In genomic region chr2:172105241-172105640, GRCm38 (mm10) we compare ENCODE assay signal across 11 mouse cellular contexts.
DNase-seq lines count a peak whose midpoint lies in the region; ATAC-seq lines count a peak whose summit lies in the region.
"Had no signal": no experiment of that assay in that cellular context is flagged by ENCODE, and none has a peak within 500 bp of the region (broad histone marks: within the 10 kb centered on the region; RNA-seq: fewer than 3 reads in every experiment).

No protein-coding gene starts in this region.

- no peak overlapping the region for H3K9ac ChIP-seq in hindbrain, embryonic 12.5 days
- no peak overlapping the region for H3K9ac ChIP-seq in hindbrain, embryonic 14.5 days
- H3K9ac ChIP-seq in midbrain, embryonic 14.5 days (replicated peaks; ENCODE audit: low read length): no peak overlapping the region
- H3K9ac ChIP-seq: embryonic facial prominence, embryonic 13.5 days; liver, embryonic 14.5 days had no signal

- no peak overlapping the region for H3K4me2 ChIP-seq in hindbrain, embryonic 12.5 days (replicated peaks)
- H3K4me2 ChIP-seq in hindbrain, embryonic 14.5 days (replicated peaks): no peak overlapping the region
- H3K4me2 ChIP-seq in midbrain, embryonic 14.5 days (ENCODE audit: low read length): no peak overlapping the region
- H3K4me2 ChIP-seq: embryonic facial prominence, embryonic 13.5 days had no signal

- peak; percentile 43; the same call in 1 of the 2 replicates for ATAC-seq in hindbrain, embryonic 12.5 days (ENCODE audit: low FRiP score)
- no peak for ATAC-seq in hindbrain, embryonic 14.5 days (ENCODE audit: low FRiP score)
- no peak for ATAC-seq in midbrain, embryonic 14.5 days (ENCODE audit: low FRiP score, low TSS enrichment)
- ATAC-seq: Patski had no signal

- 50% methylated on average over 10 of the region's 10 CpGs for WGBS in hindbrain, embryonic 12.5 days
- 51% methylated on average over 10 of the region's 10 CpGs for WGBS in hindbrain, embryonic 14.5 days
- 44% methylated on average over 10 of the region's 10 CpGs for WGBS in midbrain, embryonic 14.5 days

- H3K4me1 ChIP-seq in hindbrain, embryonic 12.5 days: peaks cover 6% of the 10 kb centered on the region; the same call in 1 of the 2 replicates
- 0 out of 2 replicates have a peak, but pooled peaks cover 7% of the 10 kb centered on the region for H3K4me1 ChIP-seq in hindbrain, embryonic 14.5 days (replicated peaks; ENCODE audit: control insufficient read depth, insufficient read depth, low read length)
- H3K4me1 ChIP-seq in midbrain, embryonic 14.5 days (ENCODE audit: control insufficient read depth, insufficient read depth, low read length): peaks cover 15% of the 10 kb centered on the region

- no peak overlapping the region for H3K4me3 ChIP-seq in hindbrain, embryonic 12.5 days
- no peak overlapping the region for H3K4me3 ChIP-seq in hindbrain, embryonic 14.5 days (replicated peaks; ENCODE audit: low read length)
- no peak overlapping the region for H3K4me3 ChIP-seq in midbrain, embryonic 14.5 days (replicated peaks; ENCODE audit: low read depth, low read length)
- H3K4me3 ChIP-seq: embryonic facial prominence, embryonic 13.5 days had no signal

- H3K9me3 ChIP-seq in hindbrain, embryonic 12.5 days (replicated peaks): no peaks in the 10 kb centered on the region
- H3K9me3 ChIP-seq in hindbrain, embryonic 14.5 days (ENCODE audit: control insufficient read depth, low read length): no peaks in the 10 kb centered on the region
- no peaks in the 10 kb centered on the region for H3K9me3 ChIP-seq in midbrain, embryonic 14.5 days (ENCODE audit: control insufficient read depth, low read length)
- H3K9me3 ChIP-seq: embryonic facial prominence, embryonic 13.5 days had no signal

- H3K27ac ChIP-seq in hindbrain, embryonic 12.5 days: no peak overlapping the region
- no peak overlapping the region for H3K27ac ChIP-seq in hindbrain, embryonic 14.5 days
- no peak overlapping the region for H3K27ac ChIP-seq in midbrain, embryonic 14.5 days (replicated peaks; ENCODE audit: low read depth, low read length)
- H3K27ac ChIP-seq: embryonic facial prominence, embryonic 13.5 days; liver, embryonic 14.5 days had no signal

- DNase-seq in hindbrain, embryonic 14.5 days (ENCODE audit: low spot score): no peak
- DNase-seq in cerebellum, adult 11 months: peak; percentile 12
- peak; percentile 40 for DNase-seq in embryo, embryonic 10.5 days (ENCODE audit: low spot score)
- peak; percentile 30 for DNase-seq in midbrain, embryonic 14.5 days
- no peak for DNase-seq in adrenal gland, adult 8-10 months
- no peak for DNase-seq in frontal cortex, adult 2 months (ENCODE audit: extremely low spot score in 1 of 2, low spot score in 1 of 2)
- DNase-seq in lung, postnatal 36 days: no peak

- no peaks in the 10 kb centered on the region for H3K36me3 ChIP-seq in hindbrain, embryonic 12.5 days
- no peaks in the 10 kb centered on the region for H3K36me3 ChIP-seq in hindbrain, embryonic 14.5 days (replicated peaks; ENCODE audit: control insufficient read depth, insufficient read depth)
- no peaks in the 10 kb centered on the region for H3K36me3 ChIP-seq in midbrain, embryonic 14.5 days (ENCODE audit: control insufficient read depth, insufficient read depth, low read length)
- H3K36me3 ChIP-seq: embryonic facial prominence, embryonic 13.5 days had no signal

- H3K27me3 ChIP-seq in hindbrain, embryonic 12.5 days: no peaks in the 10 kb centered on the region
- H3K27me3 ChIP-seq in hindbrain, embryonic 14.5 days (ENCODE audit: control insufficient read depth, insufficient read depth, low read length): no peaks in the 10 kb centered on the region
- no peaks in the 10 kb centered on the region for H3K27me3 ChIP-seq in midbrain, embryonic 14.5 days (ENCODE audit: control insufficient read depth, insufficient read depth, low read length)
- H3K27me3 ChIP-seq: embryonic facial prominence, embryonic 13.5 days; Patski had no signal

Comparison
In these comparisons a context has a peak if more than half of its experiments do, and no peak if none do; other contexts are left out.
1. DNase-seq: peak in cerebellum, adult 11 months (single experiment), embryo, embryonic 10.5 days (single experiment) and midbrain, embryonic 14.5 days (single experiment); none in hindbrain, embryonic 14.5 days (single experiment), adrenal gland, adult 8-10 months (single experiment), frontal cortex, adult 2 months (0 of 2) and lung, postnatal 36 days (single experiment).